Mouse (Mus musculus): ENCODE measurements around the gene Cts6.
"Not testable (repeated sequence)": the region's sequence is repeated elsewhere in the genome, so short reads cannot be mapped to it uniquely, and the experiment has no call there.

The Cts6 gene

GRCm38 (mm10) chr13:61203310-61203709 is at the start of gene Cts6:
Gene Cts6, minus strand, starts transcription at chr13:61203410.
- no peak for DNase-seq (ENCODE audit: low read depth, low spot score)

GRCm38 (mm10) chr13:61241076-61241947 is 38.1 kb upstream of the Cts6 start:
- peak; percentile 0 for DNase-seq (ENCODE audit: low read depth, low spot score)

- not testable (repeated sequence) for DNase-seq (ENCODE audit: low read depth, low spot score)
Observed at GRCm38 (mm10) chr13:61185151-61185933, 17.9 kb downstream of the Cts6 start.

- DNase-seq (ENCODE audit: low read depth, low spot score) = no peak
Observed at GRCm38 (mm10) chr13:61164622-61165021, 38.6 kb downstream of the Cts6 start.

- DNase-seq (ENCODE audit: low read depth, low spot score) = no peak
Observed at GRCm38 (mm10) chr13:61164156-61164555, 39.1 kb downstream of the Cts6 start, which contains the start of gene Ctsr. Gene Ctsr, minus strand, starts transcription at chr13:61164256.

Measured in telencephalon, adult 2 months (tissue).